Mouse (Mus musculus) midbrain, postnatal 0 days (tissue): ENCODE results near the gene Gtf2a1. TPM values are rescaled to one million over a fixed set of nuclear protein-coding genes. Genes with fewer than 3 reads are reported as not detected.
A peak's percentile ranks its signal among the peaks of the same experiment; 100 is the strongest.

ENCODE experiments used
- ATAC-seq: fragments of 200-750 bp; cut with Nextera tagmentation; 2 replicates; pipeline ENCODE4 v1.8.0; 2017; ENCODE audit warnings: moderate number of reproducible peaks, mild to moderate bottlenecking, moderate TSS enrichment, moderate library complexity; ENCODE audit not compliant: low FRiP score
- DNase-seq: peaks from one replicate; pipeline ENCODE4 v3.0.0-alpha.2; 2015; ENCODE audit warnings: low spot score
- H3K27ac ChIP-seq: fragments of 300-500 bp; sonication (generic); 2 replicates; pipeline ENCODE4 v1.5.1; 2014; ENCODE audit warnings: low read depth, mild to moderate bottlenecking, low read length, mixed read lengths
- H3K27me3 ChIP-seq: fragments of 300-500 bp; sonication (generic); 2 replicates; pipeline ENCODE4 v1.6.1; 2014; ENCODE audit warnings: low read length, control low read depth, mixed read lengths; ENCODE audit not compliant: insufficient read depth
- H3K36me3 ChIP-seq: fragments of 300-500 bp; sonication (generic); 2 replicates; pipeline ENCODE4 v1.6.1; 2014; ENCODE audit warnings: low read length, control low read depth, mixed read lengths; ENCODE audit not compliant: insufficient read depth
- H3K4me1 ChIP-seq: fragments of 300-500 bp; sonication (generic); 2 replicates; pipeline ENCODE4 v1.6.1; 2014; ENCODE audit warnings: mild to moderate bottlenecking, control low read depth, antibody characterized with exemption, low read length, mixed read lengths; ENCODE audit not compliant: insufficient read depth
- H3K4me2 ChIP-seq: fragments of 300-500 bp; sonication (generic); 2 replicates; pipeline ENCODE4 v1.6.1; 2014; ENCODE audit warnings: low read depth, mild to moderate bottlenecking, low read length, mixed read lengths; ENCODE audit not compliant: poor library complexity, severe bottlenecking
- H3K4me3 ChIP-seq: fragments of 300-500 bp; sonication (generic); 2 replicates; pipeline ENCODE4 v1.5.1; 2014; ENCODE audit warnings: low read depth, mild to moderate bottlenecking, low read length, moderate library complexity
- H3K9ac ChIP-seq: fragments of 300-500 bp; sonication (generic); replicated peaks from 2 replicates; pipeline ENCODE4 v1.6.1; 2014; ENCODE audit warnings: mild to moderate bottlenecking, low read length, moderate library complexity, mixed read lengths; ENCODE audit not compliant: poor library complexity, severe bottlenecking
- H3K9me3 ChIP-seq: fragments of 300-500 bp; sonication (generic); 2 replicates; pipeline ENCODE4 v1.6.1; 2016; ENCODE audit warnings: low read length, control low read depth
- CTCF ChIP-seq: IDR thresholded peaks from 2 replicates; pipeline ENCODE4 v1.5.1; 2016; ENCODE audit warnings: antibody characterized with exemption, mild to moderate bottlenecking
- WGBS: fragments of 180-500 bp; shearing (Covaris S2); extraction: QIAGEN DNeasy Blood & Tissue Kit; methylation state at CpG from one replicate; pipeline ENCODE4 v1.1.7; 2014; 5-methylcytosine and 5-hydroxymethylcytosine counted together
- polyA plus RNA-seq: library from polyadenylated mRNA; unstranded; fragments of >200 nt; fragmentation: Nextera tagmentation; extraction: Ambion mirVana; gene quantifications from 2 replicates; pipeline ENCODE4 v1.2.1, GENCODE M21; 2015
- total RNA-seq: library from RNA; depleted of rRNA; stranded (reverse); fragments of >200 nt; gene quantifications from 2 replicates; pipeline ENCODE4 v1.2.3, GENCODE M21; 2014; rRNA removed

Gtf2a1 gene
- total RNA-seq (28.4 and 37.7 TPM in 2 replicates), polyA plus RNA-seq (32.6 and 34.0 TPM in 2 replicates)

- peak within 1 kb of the TSS; percentile 100 for H3K27ac ChIP-seq
- peak within 1 kb of the TSS; percentile 94 for H3K4me3 ChIP-seq
- peaks cover 2% of the 10 kb centered on the region; the same call in 1 of the 2 replicates for H3K36me3 ChIP-seq
- DNase-seq (peak; percentile 96), ATAC-seq (peak; percentile 87)
- WGBS: 1% methylated on average over 54 of the region's 99 CpGs
- H3K9ac ChIP-seq: peak within 1 kb of the TSS; percentile 100
- H3K27me3 ChIP-seq: no peaks in the 10 kb centered on the region
- peaks cover 3% of the 10 kb centered on the region; the same call in 1 of the 2 replicates for H3K4me1 ChIP-seq
- no peaks in the 10 kb centered on the region for H3K9me3 ChIP-seq
- peak within 1 kb of the TSS; percentile 61 for H3K4me2 ChIP-seq
- TF ChIP-seq CTCF: peak; percentile 4
Observed at GRCm38 (mm10) chr12:91589847-91590690, at the start of gene Gtf2a1. TSS of gene Gtf2a1 (minus strand) at chr12:91590487.

GRCm38 (mm10) chr12:91638351-91638750 is 48.1 kb upstream of the Gtf2a1 start:
- Histone ChIP-seq H3K9ac (no peak overlapping the region), H3K9me3 (no peaks in the 10 kb centered on the region), H3K4me3 (no peak overlapping the region), H3K27me3 (no peaks in the 10 kb centered on the region), H3K4me2 (no peak overlapping the region), H3K4me1 (0 out of 2 replicates have a peak, but pooled peaks cover 8% of the 10 kb centered on the region), H3K36me3 (no peaks in the 10 kb centered on the region), H3K27ac (no peak overlapping the region)
- DNase-seq (peak; percentile 23), ATAC-seq (no peak)
- no peak for TF ChIP-seq CTCF
- 69% methylated on average over 3 of the region's 3 CpGs for WGBS

GRCm38 (mm10) chr12:91637136-91637909 is 47.0 kb upstream of the Gtf2a1 start:
- 69% methylated on average over 12 of the region's 12 CpGs for WGBS
- no peak for DNase-seq
- no peak overlapping the region for H3K4me2 ChIP-seq
- ATAC-seq: no peak
- no peak overlapping the region for H3K9ac ChIP-seq
- no peak overlapping the region for H3K4me3 ChIP-seq
- no peak overlapping the region for H3K27ac ChIP-seq
- 0 out of 2 replicates have a peak, but pooled peaks cover 8% of the 10 kb centered on the region for H3K4me1 ChIP-seq
- no peaks in the 10 kb centered on the region for H3K36me3 ChIP-seq
- H3K9me3 ChIP-seq: no peaks in the 10 kb centered on the region
- no peaks in the 10 kb centered on the region for H3K27me3 ChIP-seq
- TF ChIP-seq CTCF: no peak

GRCm38 (mm10) chr12:91626482-91626881 is 36.2 kb upstream of the Gtf2a1 start:
- Histone ChIP-seq H3K4me3 (no peak overlapping the region), H3K4me2 (no peak overlapping the region), H3K9me3 (no peaks in the 10 kb centered on the region), H3K36me3 (no peaks in the 10 kb centered on the region), H3K27ac (no peak overlapping the region), H3K27me3 (no peaks in the 10 kb centered on the region), H3K4me1 (no peaks in the 10 kb centered on the region), H3K9ac (no peak overlapping the region)
- ATAC-seq (no peak), DNase-seq (no peak)
- 82% methylated on average over 5 of the region's 5 CpGs for WGBS
- no peak for TF ChIP-seq CTCF

DNA sequence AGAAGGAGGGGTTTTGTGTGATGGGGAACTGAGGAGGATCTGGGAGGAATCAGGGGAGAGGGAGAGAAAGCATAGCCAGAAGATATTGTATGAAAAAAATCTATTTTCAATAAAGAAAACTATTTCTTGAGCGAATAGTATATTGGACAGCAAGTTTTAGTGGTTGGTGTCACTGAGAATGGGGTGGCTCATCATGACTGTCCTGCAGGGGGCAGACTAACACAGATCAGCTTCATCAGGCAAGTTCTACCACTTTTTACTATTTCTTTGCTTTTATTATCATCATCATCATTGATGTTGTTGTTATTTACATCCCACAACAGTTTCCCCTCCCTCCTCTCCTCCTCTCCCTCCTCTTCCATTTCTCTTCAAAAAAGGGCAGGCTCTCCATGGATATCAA is 34.7 kb upstream of the Gtf2a1 start:
- ATAC-seq (no peak), DNase-seq (no peak)
- H3K9me3 ChIP-seq: no peaks in the 10 kb centered on the region
- TF ChIP-seq CTCF: peak; percentile 60
- H3K27me3 ChIP-seq: no peaks in the 10 kb centered on the region
- H3K9ac ChIP-seq: no peak overlapping the region
- no peak overlapping the region for H3K27ac ChIP-seq
- no peaks in the 10 kb centered on the region for H3K36me3 ChIP-seq
- no peak overlapping the region for H3K4me3 ChIP-seq
- no peaks in the 10 kb centered on the region for H3K4me1 ChIP-seq
- 77% methylated on average over 1 of the region's 1 CpGs for WGBS
- no peak overlapping the region for H3K4me2 ChIP-seq
